Mouse (Mus musculus): ENCODE results near the gene Pars2.

The Pars2 gene

DNA sequence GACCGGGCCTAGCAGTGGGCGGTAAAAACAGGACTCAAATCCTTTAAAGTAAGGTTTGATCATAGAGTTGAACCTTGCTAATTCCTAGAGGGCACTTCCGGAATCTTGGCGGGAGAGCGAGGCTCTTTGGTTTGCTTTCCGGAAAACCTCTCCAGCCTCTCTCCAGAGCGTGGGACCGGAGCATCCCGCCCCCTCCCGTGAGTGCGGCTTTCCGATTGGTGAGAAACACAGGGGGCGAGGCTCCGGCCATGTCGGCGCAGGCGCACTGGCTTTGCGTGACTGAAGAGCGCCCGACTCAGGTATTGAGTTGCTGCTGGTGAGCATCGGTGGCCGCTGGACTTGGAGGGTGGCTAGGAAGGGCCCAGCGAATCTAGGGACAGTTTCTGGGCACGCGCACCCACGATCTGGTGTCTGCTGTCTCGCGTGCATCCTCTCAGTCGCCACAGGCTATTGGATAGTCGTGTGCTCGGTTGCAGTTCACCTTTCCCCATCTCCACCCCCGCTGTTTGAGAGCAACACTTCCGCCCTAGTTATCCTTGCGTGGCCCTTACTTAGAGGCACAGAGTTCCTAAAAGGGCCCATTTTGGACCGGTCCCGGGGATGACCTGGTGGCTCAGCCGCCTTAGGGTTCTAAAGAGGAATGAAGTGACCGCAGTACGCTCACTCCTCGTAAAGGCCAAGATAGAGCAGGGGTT is at the start of gene Pars2:
TSS of gene Pars2 (plus strand) at position 237 of the 695 bp plus-strand sequence.
- DNase-seq (ENCODE audit: low read depth, low spot score), result peak; percentile 82

DNA sequence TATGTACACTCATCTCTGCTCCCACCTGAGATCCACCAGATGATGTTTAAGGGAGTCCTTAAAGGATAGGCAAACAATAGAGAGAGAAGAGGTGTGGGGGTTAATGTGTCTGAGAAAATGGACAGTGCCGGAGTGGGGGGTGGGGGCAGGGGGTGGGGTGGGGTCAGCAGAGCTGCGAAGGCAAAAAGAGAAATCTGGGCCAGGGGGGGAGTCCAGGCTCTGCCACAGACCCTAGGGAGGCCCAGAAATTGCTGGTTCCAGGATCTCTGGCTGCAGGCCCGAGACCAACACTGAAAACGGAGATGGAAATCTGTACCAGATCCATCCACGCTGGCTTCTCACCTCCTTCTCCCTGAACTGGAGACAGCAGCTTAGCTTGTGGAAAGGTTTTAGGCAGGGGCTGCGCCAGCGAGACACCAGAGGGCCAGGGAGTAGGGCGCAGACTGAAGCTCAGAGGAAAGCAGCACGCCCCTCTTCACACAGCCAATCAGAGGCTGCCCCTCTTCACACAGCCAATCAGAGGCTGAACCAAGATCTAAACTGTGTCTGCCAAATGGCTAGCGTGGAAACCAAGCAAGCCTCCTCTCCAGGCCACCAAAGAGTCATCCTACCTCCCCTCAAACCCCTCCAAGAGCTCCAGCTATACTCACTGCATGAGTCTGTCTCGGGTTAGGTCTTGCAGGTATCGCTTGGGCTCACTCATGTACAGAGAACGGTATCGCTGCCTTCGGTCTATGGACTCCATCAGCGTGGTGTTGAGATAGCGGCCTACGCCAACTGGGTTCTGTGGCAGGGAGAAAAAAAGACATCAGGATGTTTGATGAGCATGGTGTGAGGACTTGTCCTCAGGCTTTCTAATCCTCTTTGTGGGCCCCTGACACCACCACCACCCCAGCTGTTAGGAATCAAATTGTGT is 44.0 kb upstream of the Pars2 start:
- DNase-seq (ENCODE audit: low read depth, low spot score), result peak; percentile 56

- DNase-seq (ENCODE audit: low read depth, low spot score), result no peak
Observed at GRCm38 (mm10) chr4:106607905-106608304, 43.0 kb upstream of the Pars2 start.

DNA sequence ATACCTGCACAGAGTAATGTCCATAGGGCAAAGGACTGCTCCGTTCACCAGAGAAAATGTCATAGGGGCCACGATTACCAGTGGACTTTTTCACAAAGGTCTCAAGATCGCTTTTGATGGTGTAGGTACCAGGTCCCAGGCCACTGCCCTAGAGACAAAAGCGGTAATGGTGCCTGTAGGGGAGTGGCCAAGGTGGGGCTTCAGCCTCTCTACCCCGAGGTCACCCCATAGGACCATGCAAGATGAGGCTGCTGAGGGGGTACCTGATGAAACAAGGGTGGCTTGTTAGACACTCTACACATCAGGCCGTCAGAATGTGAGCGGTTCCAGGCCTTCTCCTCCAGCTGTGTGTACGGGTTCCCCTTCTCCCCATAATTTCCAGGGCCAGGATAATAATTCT is 37.8 kb upstream of the Pars2 start:
- no peak for DNase-seq (ENCODE audit: low read depth, low spot score)

GRCm38 (mm10) chr4:106613560-106613959 is 37.3 kb upstream of the Pars2 start:
- no peak for DNase-seq (ENCODE audit: low read depth, low spot score)

- DNase-seq (ENCODE audit: low read depth, low spot score), result no peak
Observed at GRCm38 (mm10) chr4:106614180-106614797, 36.6 kb upstream of the Pars2 start.

DNA sequence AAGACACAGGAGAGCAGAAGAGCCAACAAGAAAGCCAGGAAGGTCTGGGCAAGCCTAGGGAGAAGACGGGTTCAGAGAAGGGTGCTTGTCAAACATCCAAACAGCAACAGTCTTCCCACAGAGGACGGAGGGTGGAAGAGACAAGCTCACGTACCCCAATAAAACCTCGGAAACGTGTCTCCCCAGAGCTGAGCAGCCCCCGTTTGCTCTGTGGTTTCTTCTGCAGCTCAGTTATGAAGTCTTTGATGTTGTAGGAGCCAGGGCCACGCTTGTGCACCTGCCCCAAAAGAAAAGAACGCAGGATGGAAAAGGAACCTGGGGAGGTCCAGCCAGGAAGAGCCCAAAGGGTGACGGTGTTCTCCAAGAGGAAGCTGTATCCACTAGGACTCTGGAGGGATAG is 36.0 kb upstream of the Pars2 start:
- no peak for DNase-seq (ENCODE audit: low read depth, low spot score)

GRCm38 (mm10) chr4:106615637-106616036 is 35.2 kb upstream of the Pars2 start:
- no peak for DNase-seq (ENCODE audit: low read depth, low spot score)

GRCm38 (mm10) chr4:106617056-106617455 is 33.8 kb upstream of the Pars2 start, which contains the start of gene Lexm:
Lexm (minus strand) TSS chr4:106617241.
- DNase-seq (ENCODE audit: low read depth, low spot score), result no peak

- no peak for DNase-seq (ENCODE audit: low read depth, low spot score)
Observed at GRCm38 (mm10) chr4:106618898-106619297, 32.0 kb upstream of the Pars2 start.

DNA sequence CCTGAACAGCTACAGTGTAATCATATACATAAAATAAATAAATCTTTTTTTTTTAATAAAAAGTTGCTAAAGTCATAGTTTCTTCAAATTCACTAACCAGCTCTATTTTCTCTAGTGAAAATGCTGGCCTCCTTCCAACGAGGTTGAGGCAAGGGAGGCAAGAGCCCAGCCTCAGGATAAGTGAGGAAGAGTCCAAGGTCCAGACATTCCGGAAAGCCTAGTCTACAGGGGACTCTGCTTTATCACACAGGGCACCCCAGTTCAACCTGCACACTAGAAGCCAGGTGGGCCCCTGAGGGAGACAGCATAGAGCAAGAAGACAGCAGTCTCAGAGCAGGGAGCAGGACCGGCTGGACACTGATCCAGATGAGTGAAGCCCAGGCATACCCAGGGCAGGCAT is 29.4 kb upstream of the Pars2 start:
- DNase-seq (ENCODE audit: low read depth, low spot score), result no peak

- DNase-seq (ENCODE audit: low read depth, low spot score), result no peak
Observed at GRCm38 (mm10) chr4:106622030-106622493, 28.8 kb upstream of the Pars2 start, which contains the start of gene Ttc22. Ttc22 (plus strand) TSS chr4:106622432.

DNA sequence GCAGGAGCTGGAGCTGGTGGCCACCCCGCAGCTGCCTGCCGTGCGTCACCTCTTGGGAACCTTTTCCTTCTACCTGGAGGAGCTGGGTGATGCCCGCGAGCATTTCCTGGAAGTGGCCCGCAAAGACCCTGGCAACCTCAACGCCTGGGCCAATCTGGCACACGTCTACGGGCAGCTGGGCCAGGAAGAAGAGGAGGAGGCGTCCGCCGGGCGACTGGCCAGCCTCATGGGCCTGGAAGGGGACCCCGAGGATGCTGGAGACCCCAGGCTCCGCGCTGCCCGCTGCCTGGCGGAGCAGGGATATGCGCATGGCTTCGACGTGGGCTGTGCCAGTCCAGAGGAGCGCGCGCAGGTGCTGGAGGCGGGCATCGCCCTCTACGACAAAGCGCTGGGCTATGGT is 28.2 kb upstream of the Pars2 start:
- no peak for DNase-seq (ENCODE audit: low read depth, low spot score)

DNA sequence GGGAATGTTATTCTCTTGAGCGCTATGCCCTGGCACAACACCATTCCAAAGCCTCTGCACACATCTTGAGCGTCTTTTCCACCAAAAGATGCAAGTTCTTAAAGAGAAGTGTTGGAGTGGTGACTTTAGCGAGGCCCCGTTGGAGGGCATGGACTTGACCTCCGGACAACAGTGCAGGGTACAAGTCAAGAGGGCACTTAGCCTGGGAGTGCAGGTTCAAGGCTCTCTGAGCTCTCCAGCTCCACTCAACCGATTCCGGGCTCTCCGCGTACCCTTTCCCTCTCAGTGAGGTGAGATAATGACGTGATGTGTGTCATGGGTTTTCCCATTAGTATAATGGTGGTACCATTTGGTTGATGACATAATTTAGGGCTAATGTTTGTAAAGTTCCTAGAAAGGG is 26.6 kb upstream of the Pars2 start:
- no peak for DNase-seq (ENCODE audit: low read depth, low spot score)

DNA sequence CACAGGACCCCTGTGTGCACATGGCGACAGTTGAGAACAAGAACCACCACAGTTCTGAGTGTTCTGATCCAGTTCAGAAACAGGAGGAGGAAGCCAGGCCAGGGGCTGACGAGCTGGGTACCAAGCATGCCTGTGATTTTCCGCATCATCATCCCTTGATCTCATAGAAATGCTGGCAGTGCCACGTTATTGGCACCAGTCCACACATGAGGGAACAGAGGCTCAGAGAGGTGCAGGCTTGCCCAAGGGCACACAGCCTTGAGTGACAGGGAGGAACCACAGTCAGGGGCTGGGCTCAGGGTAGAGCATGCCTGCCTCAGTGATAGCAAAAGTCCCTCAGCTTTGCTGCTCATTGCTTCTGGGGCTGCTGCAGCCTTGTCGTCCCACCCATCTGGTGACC is 23.1 kb upstream of the Pars2 start:
- DNase-seq (ENCODE audit: low read depth, low spot score), result no peak

DNA sequence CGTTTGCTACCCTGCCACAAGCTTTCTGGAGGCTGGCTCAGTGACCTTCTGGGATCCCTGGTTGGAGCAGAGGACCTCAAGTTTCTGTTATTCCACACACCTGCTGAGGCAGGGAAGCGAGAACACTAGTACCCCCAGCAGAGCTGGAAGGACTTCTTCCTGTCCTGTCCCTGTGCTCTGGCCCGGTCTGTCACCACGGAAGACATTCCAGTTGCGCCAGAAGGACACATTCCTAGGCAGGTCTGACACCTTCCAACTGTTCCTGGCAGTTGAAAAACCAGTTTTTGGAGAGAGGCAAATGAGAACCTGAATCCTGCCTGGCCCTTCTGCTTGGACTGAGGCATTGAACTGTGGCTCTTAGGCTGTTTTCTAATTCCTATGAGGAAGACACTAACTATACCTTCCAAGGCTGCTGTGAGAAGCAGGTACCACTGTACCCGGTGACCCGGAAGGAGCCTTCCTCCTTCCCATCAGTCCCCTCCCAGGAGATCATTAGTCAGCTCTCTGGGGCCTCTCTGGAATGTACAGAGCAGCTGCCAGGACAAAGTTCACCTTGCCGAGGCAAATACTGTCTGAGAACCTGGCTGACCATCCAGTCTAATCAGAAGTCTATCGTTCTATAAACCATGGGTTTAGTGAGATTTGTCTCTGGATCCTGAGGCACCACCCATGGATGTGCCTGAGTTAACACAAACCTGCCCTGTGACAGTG is 22.1 kb upstream of the Pars2 start:
- no peak for DNase-seq (ENCODE audit: low read depth, low spot score)

GRCm38 (mm10) chr4:106629374-106629773 is 21.5 kb upstream of the Pars2 start:
- DNase-seq (ENCODE audit: low read depth, low spot score), result no peak

GRCm38 (mm10) chr4:106630333-106631220 is 20.3 kb upstream of the Pars2 start:
- no peak for DNase-seq (ENCODE audit: low read depth, low spot score)

DNA sequence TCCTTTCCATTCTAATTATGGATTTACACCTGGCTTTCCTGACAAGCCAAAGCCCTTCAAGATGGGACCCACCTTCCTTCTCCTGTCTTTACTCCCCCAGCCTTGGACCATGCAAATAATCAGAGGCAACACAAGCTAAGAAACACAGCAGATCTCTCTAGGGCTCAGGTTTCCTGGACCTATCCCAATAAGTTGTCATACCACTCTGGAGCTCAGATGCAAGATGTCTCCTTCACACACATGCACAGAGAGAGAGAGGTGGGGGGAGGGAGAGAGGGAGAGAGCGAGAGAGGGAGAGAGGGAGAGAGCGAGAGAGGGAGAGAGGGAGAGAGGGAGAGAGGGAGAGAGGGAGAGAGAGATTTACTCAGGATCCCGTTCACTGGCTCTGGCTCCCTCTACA is 18.6 kb upstream of the Pars2 start:
- no peak for DNase-seq (ENCODE audit: low read depth, low spot score)

GRCm38 (mm10) chr4:106633281-106634085 is 17.4 kb upstream of the Pars2 start:
- DNase-seq (ENCODE audit: low read depth, low spot score), result no peak
